9 mouse cellular contexts compared by ENCODE assay signal in the genomic region with DNA sequence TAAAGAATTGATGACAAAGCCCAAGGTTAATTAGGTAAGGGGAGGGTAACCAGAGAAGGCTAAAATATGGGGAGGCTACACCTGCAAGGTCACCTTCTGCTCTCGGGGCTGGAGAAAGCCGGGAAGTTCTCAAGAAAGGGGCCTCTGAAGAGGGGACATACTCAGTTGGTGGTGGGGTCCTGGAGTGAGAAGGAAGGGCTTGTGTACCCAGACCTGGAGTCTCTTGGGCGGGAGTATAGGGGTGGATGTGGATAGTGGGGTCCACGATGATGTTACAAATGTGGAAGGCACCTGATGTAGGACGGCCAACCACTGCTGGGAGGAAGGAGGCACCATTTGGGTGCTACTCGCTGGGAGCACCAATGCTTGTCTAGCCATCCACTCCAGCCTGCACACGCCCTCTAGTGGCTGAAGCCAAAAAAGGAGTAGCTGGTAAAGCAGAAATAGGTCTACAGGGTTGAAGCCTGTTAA. TPM values are rescaled to one million over a fixed set of nuclear protein-coding genes. Genes with fewer than 3 reads are reported as not detected.
A peak's percentile ranks its signal among the peaks of the same experiment; 100 is the strongest.
DNase-seq lines count a peak whose midpoint lies in the region; ATAC-seq lines count a peak whose summit lies in the region.
"Had no signal": no experiment of that assay in that cellular context is flagged by ENCODE, and none has a peak within 500 bp of the region (broad histone marks: within the 10 kb centered on the region; RNA-seq: fewer than 3 reads in every experiment).

No protein-coding gene starts in this region.

- no peak overlapping the region for H3K9ac ChIP-seq in intestine, embryonic 16.5 days (ENCODE audit: low read depth, low read length)
- no peak overlapping the region for H3K9ac ChIP-seq in midbrain, embryonic 12.5 days (replicated peaks)

- 0 out of 2 replicates have a peak overlapping the region, but pooled peaks have one; percentile 35 for H3K27ac ChIP-seq in embryonic facial prominence, embryonic 10.5 days (replicated peaks)
- peak overlapping the region; percentile 63 for H3K27ac ChIP-seq in intestine, embryonic 16.5 days (ENCODE audit: low read length)
- H3K27ac ChIP-seq in midbrain, embryonic 12.5 days (replicated peaks): no peak overlapping the region

- WGBS in embryonic facial prominence, embryonic 10.5 days: 31% methylated on average over 7 of the region's 7 CpGs
- 21% methylated on average over 7 of the region's 7 CpGs for WGBS in intestine, embryonic 16.5 days
- WGBS in midbrain, embryonic 12.5 days: 24% methylated on average over 7 of the region's 7 CpGs

- ATAC-seq in granulocyte monocyte progenitor cell, adult 5-6 weeks (replicated peaks; ENCODE audit: poor library complexity, severe bottlenecking): peak; percentile 92
- ATAC-seq in intestine, embryonic 16.5 days: peak; percentile 28; the same call in 1 of the 2 replicates
- ATAC-seq in midbrain, embryonic 12.5 days (ENCODE audit: low FRiP score, low read depth): peak; percentile 78

- no peaks in the 10 kb centered on the region for H3K36me3 ChIP-seq in embryonic facial prominence, embryonic 10.5 days (replicated peaks)
- no peaks in the 10 kb centered on the region for H3K36me3 ChIP-seq in intestine, embryonic 16.5 days (ENCODE audit: control insufficient read depth, insufficient read depth, low read length)
- no peaks in the 10 kb centered on the region for H3K36me3 ChIP-seq in midbrain, embryonic 12.5 days

- H3K4me1 ChIP-seq in embryonic facial prominence, embryonic 10.5 days: peaks cover 31% of the 10 kb centered on the region
- peaks cover 11% of the 10 kb centered on the region for H3K4me1 ChIP-seq in intestine, embryonic 16.5 days (ENCODE audit: control insufficient read depth, insufficient read depth, low read length)
- peaks cover 12% of the 10 kb centered on the region for H3K4me1 ChIP-seq in midbrain, embryonic 12.5 days

- peaks cover 10% of the 10 kb centered on the region; the same call in 1 of the 2 replicates for H3K27me3 ChIP-seq in embryonic facial prominence, embryonic 10.5 days (replicated peaks; ENCODE audit: low read depth, poor library complexity, severe bottlenecking)
- no peaks in the 10 kb centered on the region for H3K27me3 ChIP-seq in intestine, embryonic 16.5 days (replicated peaks; ENCODE audit: control insufficient read depth, insufficient read depth, low read length)
- H3K27me3 ChIP-seq in midbrain, embryonic 12.5 days: no peaks in the 10 kb centered on the region

- DNase-seq in 416B (ENCODE audit: low read depth): peak; percentile 65
- peak; percentile 46 for DNase-seq in adrenal gland, adult 8-10 months
- DNase-seq in embryonic facial prominence, embryonic 10.5 days (ENCODE audit: low spot score): peak; percentile 63
- DNase-seq in left cerebral cortex, postnatal 10 days (ENCODE audit: extremely low spot score in 1 of 2, low spot score in 2 of 2): peak; percentile 74 to 79
- DNase-seq in skeletal muscle tissue, adult 2 months (ENCODE audit: low read depth, low spot score): peak; percentile 64

- intact Hi-C loops in left cerebral cortex, postnatal 10 days (cut with DNase I): loop anchor here (5.0 kb wide), 2 partner anchors 102 to 237 kb away; a partner anchor contains a TSS

- no peak overlapping the region for H3K4me2 ChIP-seq in intestine, embryonic 16.5 days (ENCODE audit: low read depth, low read length)
- peak overlapping the region; percentile 25; the same call in 1 of the 2 replicates for H3K4me2 ChIP-seq in midbrain, embryonic 12.5 days (replicated peaks)

- no peaks in the 10 kb centered on the region for H3K9me3 ChIP-seq in embryonic facial prominence, embryonic 10.5 days
- no peaks in the 10 kb centered on the region for H3K9me3 ChIP-seq in intestine, embryonic 16.5 days (ENCODE audit: control insufficient read depth, low read length)
- H3K9me3 ChIP-seq in midbrain, embryonic 12.5 days: no peaks in the 10 kb centered on the region

- no peak overlapping the region for H3K4me3 ChIP-seq in embryonic facial prominence, embryonic 10.5 days
- no peak overlapping the region for H3K4me3 ChIP-seq in intestine, embryonic 16.5 days (ENCODE audit: low read length)
- no peak overlapping the region for H3K4me3 ChIP-seq in midbrain, embryonic 12.5 days

RNA-seq across cellular contexts. Expression of a gene that starts 5.9 kb away (rescaled TPM):
- not detected for total RNA-seq in adrenal gland, adult 8-10 months (2022)
- not detected in 2 replicates for polyA plus RNA-seq in embryonic facial prominence, embryonic 10.5 days (2016; fragmentation: Nextera tagmentation; extraction: Ambion mirVana)
- total RNA-seq in granulocyte monocyte progenitor cell, adult 5-6 weeks (2014; fragmentation: Nextera tagmentation): not detected in 2 replicates
- total RNA-seq in granulocyte monocyte progenitor cell, adult 5-6 weeks (2017): not detected in 2 replicates
- not detected in 2 replicates for polyA plus RNA-seq in intestine, embryonic 16.5 days (2015; fragmentation: Nextera tagmentation; extraction: Ambion mirVana)
- total RNA-seq in left cerebral cortex, postnatal 10 days (2021): not detected
- not detected in 2 replicates for polyA plus RNA-seq in midbrain, embryonic 12.5 days (2016; fragmentation: Nextera tagmentation; extraction: Ambion mirVana)
- total RNA-seq: adrenal gland, postnatal 4 days had no signal

RNA-seq across cellular contexts. Expression of a gene that starts 34.4 kb away (rescaled TPM):
- total RNA-seq in adrenal gland, adult 8-10 months (2022): 1 to 10 TPM; 1.2 to 2.0 (median 1.3) TPM
- polyA plus RNA-seq in embryonic facial prominence, embryonic 10.5 days (2016; fragmentation: Nextera tagmentation; extraction: Ambion mirVana): 6.0 and 6.1 TPM in 2 replicates
- 0.19 TPM in 1 of 2 replicates, not detected in the other for total RNA-seq in granulocyte monocyte progenitor cell, adult 5-6 weeks (2014; fragmentation: Nextera tagmentation)
- total RNA-seq in granulocyte monocyte progenitor cell, adult 5-6 weeks (2017): not detected in 2 replicates
- polyA plus RNA-seq in intestine, embryonic 16.5 days (2015; fragmentation: Nextera tagmentation; extraction: Ambion mirVana): 1.1 and 1.2 TPM in 2 replicates
- 10 to 100 TPM; 16.4 to 16.6 TPM for total RNA-seq in left cerebral cortex, postnatal 10 days (2021)
- polyA plus RNA-seq in midbrain, embryonic 12.5 days (2016; fragmentation: Nextera tagmentation; extraction: Ambion mirVana): 10.6 and 11.0 TPM in 2 replicates

RNA-seq across cellular contexts. Expression of a gene that starts 34.4 kb away (rescaled TPM):
- 10 to 100 TPM; 12.5 to 15.0 (median 14.5) TPM for total RNA-seq in adrenal gland, adult 8-10 months (2022)
- 18.3 and 21.3 TPM in 2 replicates for polyA plus RNA-seq in embryonic facial prominence, embryonic 10.5 days (2016; fragmentation: Nextera tagmentation; extraction: Ambion mirVana)
- 25.4 and 33.5 TPM in 2 replicates for total RNA-seq in granulocyte monocyte progenitor cell, adult 5-6 weeks (2014; fragmentation: Nextera tagmentation)
- 21.9 and 31.7 TPM in 2 replicates for total RNA-seq in granulocyte monocyte progenitor cell, adult 5-6 weeks (2017)
- 15.0 and 16.5 TPM in 2 replicates for polyA plus RNA-seq in intestine, embryonic 16.5 days (2015; fragmentation: Nextera tagmentation; extraction: Ambion mirVana)
- 10 to 100 TPM; 11.4 to 12.9 TPM for total RNA-seq in left cerebral cortex, postnatal 10 days (2021)
- 17.0 and 17.1 TPM in 2 replicates for polyA plus RNA-seq in midbrain, embryonic 12.5 days (2016; fragmentation: Nextera tagmentation; extraction: Ambion mirVana)

RNA-seq across cellular contexts. Expression of a gene that starts 46.1 kb away (rescaled TPM):
- under 1 TPM in 3 of 4 experiments, not detected in 1; 0.17 to 0.46 (median 0.30) TPM for total RNA-seq in adrenal gland, adult 8-10 months (2022)
- polyA plus RNA-seq in embryonic facial prominence, embryonic 10.5 days (2016; fragmentation: Nextera tagmentation; extraction: Ambion mirVana): 1.5 and 1.6 TPM in 2 replicates
- not detected in 2 replicates for total RNA-seq in granulocyte monocyte progenitor cell, adult 5-6 weeks (2014; fragmentation: Nextera tagmentation)
- total RNA-seq in granulocyte monocyte progenitor cell, adult 5-6 weeks (2017): 0.17 TPM in 1 of 2 replicates, not detected in the other
- 0.38 and 0.66 TPM in 2 replicates for polyA plus RNA-seq in intestine, embryonic 16.5 days (2015; fragmentation: Nextera tagmentation; extraction: Ambion mirVana)
- under 1 TPM; 0.79 to 0.81 TPM for total RNA-seq in left cerebral cortex, postnatal 10 days (2021)
- polyA plus RNA-seq in midbrain, embryonic 12.5 days (2016; fragmentation: Nextera tagmentation; extraction: Ambion mirVana): 1.7 and 2.4 TPM in 2 replicates

RNA-seq across cellular contexts. Expression of a gene that starts 46.2 kb away (rescaled TPM):
- 1 to 10 TPM; 4.2 to 4.8 (median 4.6) TPM for total RNA-seq in adrenal gland, adult 8-10 months (2022)
- 24.9 and 26.5 TPM in 2 replicates for polyA plus RNA-seq in embryonic facial prominence, embryonic 10.5 days (2016; fragmentation: Nextera tagmentation; extraction: Ambion mirVana)
- 4.2 and 4.3 TPM in 2 replicates for total RNA-seq in granulocyte monocyte progenitor cell, adult 5-6 weeks (2014; fragmentation: Nextera tagmentation)
- total RNA-seq in granulocyte monocyte progenitor cell, adult 5-6 weeks (2017): 7.6 and 13.3 TPM in 2 replicates
- polyA plus RNA-seq in intestine, embryonic 16.5 days (2015; fragmentation: Nextera tagmentation; extraction: Ambion mirVana): 10.8 TPM in 2 replicates
- total RNA-seq in left cerebral cortex, postnatal 10 days (2021): 1 to 10 TPM; 8.5 to 8.6 TPM
- 26.8 and 27.7 TPM in 2 replicates for polyA plus RNA-seq in midbrain, embryonic 12.5 days (2016; fragmentation: Nextera tagmentation; extraction: Ambion mirVana)

Comparison
In these comparisons a context has a peak if more than half of its experiments do, and no peak if none do; other contexts are left out.
1. ATAC-seq: peak in every context shown above with its lines; median percentile 92 in granulocyte monocyte progenitor cell, adult 5-6 weeks; 78 in midbrain, embryonic 12.5 days; 28 in intestine, embryonic 16.5 days.
2. RNA of a gene that starts 34.4 kb away (total RNA-seq): 16.4 to 16.6 TPM in left cerebral cortex, postnatal 10 days; 1.2 to 2.0 TPM in adrenal gland, adult 8-10 months and 0.19 TPM in granulocyte monocyte progenitor cell, adult 5-6 weeks; every median in the first group is over 4 times any median in the second.
3. Peak in every context shown above with its lines, with median percentiles within 50 percentile points of each other: DNase-seq.